Mouse (Mus musculus) E14TG2a.4 (cell line): ENCODE results near the gene Rdh16f1.
"Not testable (repeated sequence)": the region's sequence is repeated elsewhere in the genome, so short reads cannot be mapped to it uniquely, and the experiment has no call there.

ENCODE experiments used
- CTCF ChIP-seq: conservative IDR thresholded peaks from 2 replicates; pipeline ENCODE4 v1.5.1; 2014; ENCODE audit warnings: low read length
- POU5F1 ChIP-seq: IDR thresholded peaks from 2 replicates; pipeline ENCODE4 v1.6.1; 2014; ENCODE audit warnings: low read length, borderline replicate concordance

DNA sequence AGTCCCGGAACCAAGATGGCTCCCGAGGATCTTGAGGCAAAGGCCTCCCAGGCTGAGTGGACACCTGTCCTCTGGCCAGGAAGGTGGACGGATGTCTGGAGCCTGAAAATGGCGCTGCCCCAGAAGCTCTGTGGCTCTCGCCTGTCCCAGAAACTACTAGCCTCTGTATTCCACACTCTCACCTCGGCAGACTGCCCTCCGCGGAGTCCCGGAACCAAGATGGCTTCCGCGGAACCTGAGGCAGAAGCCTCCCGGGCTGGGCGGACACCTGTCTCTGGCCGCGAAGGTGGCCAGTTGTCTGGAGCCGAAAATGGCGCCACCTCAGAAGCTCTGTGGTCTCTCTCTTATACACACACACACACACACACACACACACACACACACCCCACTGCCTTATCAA lies 22.7 kb downstream of the Rdh16f1 start:
- TF ChIP-seq CTCF, POU5F1: not testable (repeated sequence)
